Mouse (Mus musculus) urinary bladder, adult 2 months (tissue): ENCODE results near the gene Ttc17. TPM values are rescaled to one million over a fixed set of nuclear protein-coding genes. Genes with fewer than 3 reads are reported as not detected.
A peak's percentile ranks its signal among the peaks of the same experiment; 100 is the strongest.
"Not testable (repeated sequence)": the region's sequence is repeated elsewhere in the genome, so short reads cannot be mapped to it uniquely, and the experiment has no call there.

Experiments used
- DNase-seq: peaks from one replicate; pipeline ENCODE4 v3.0.0; 2022; ENCODE audit warnings: low spot score
- polyA plus RNA-seq: library from polyadenylated mRNA; depleted of rRNA; stranded (reverse); fragments of >200 nt; gene quantifications from 2 replicates; pipeline ENCODE4 v1.2.3, GENCODE M21; 2012; rRNA removed

Gene Ttc17
- 17.8 and 20.3 TPM in 2 replicates for polyA plus RNA-seq

- DNase-seq = peak; percentile 81
Measured at GRCm38 (mm10) chr2:94406083-94406957, at the start of gene Ttc17. Gene Ttc17, minus strand, starts transcription at chr2:94406689.

- DNase-seq = no peak
Measured at GRCm38 (mm10) chr2:94449643-94450042, 43.2 kb upstream of the Ttc17 start.

- no peak for DNase-seq
Measured at GRCm38 (mm10) chr2:94436952-94437351, 30.5 kb upstream of the Ttc17 start.

GRCm38 (mm10) chr2:94435481-94435880, 29.0 kb upstream of the Ttc17 start:
- DNase-seq = no peak

GRCm38 (mm10) chr2:94434833-94435232, 28.3 kb upstream of the Ttc17 start:
- no peak for DNase-seq

- DNase-seq = no peak
Measured at GRCm38 (mm10) chr2:94432214-94432613, 25.7 kb upstream of the Ttc17 start.

GRCm38 (mm10) chr2:94428456-94428855, 22.0 kb upstream of the Ttc17 start:
- no peak for DNase-seq

- DNase-seq = no peak
Measured at GRCm38 (mm10) chr2:94407441-94407840, 952 bp upstream of the Ttc17 start.

GRCm38 (mm10) chr2:94407021-94407420, 532 bp upstream of the Ttc17 start:
- DNase-seq = no peak

GRCm38 (mm10) chr2:94405397-94406082, 949 bp downstream of the Ttc17 start:
- no peak for DNase-seq

- no peak for DNase-seq
Measured at GRCm38 (mm10) chr2:94404512-94405240, 1.8 kb downstream of the Ttc17 start.

- DNase-seq = no peak
Measured at GRCm38 (mm10) chr2:94402561-94402960, 3.9 kb downstream of the Ttc17 start.

GRCm38 (mm10) chr2:94402096-94402495, 4.4 kb downstream of the Ttc17 start:
- no peak for DNase-seq

GRCm38 (mm10) chr2:94401006-94401405, 5.5 kb downstream of the Ttc17 start:
- DNase-seq = no peak

GRCm38 (mm10) chr2:94398138-94398970, 8.1 kb downstream of the Ttc17 start:
- no peak for DNase-seq

- no peak for DNase-seq
Measured at GRCm38 (mm10) chr2:94397453-94397852, 9.0 kb downstream of the Ttc17 start.

- no peak for DNase-seq
Measured at GRCm38 (mm10) chr2:94396325-94396724, 10.2 kb downstream of the Ttc17 start.

- DNase-seq = not testable (repeated sequence)
Measured at GRCm38 (mm10) chr2:94391127-94391526, 15.4 kb downstream of the Ttc17 start.

- DNase-seq = no peak
Measured at GRCm38 (mm10) chr2:94389000-94389399, 17.5 kb downstream of the Ttc17 start.

GRCm38 (mm10) chr2:94387846-94388245, 18.6 kb downstream of the Ttc17 start:
- no peak for DNase-seq

- DNase-seq = not testable (repeated sequence)
Measured at GRCm38 (mm10) chr2:94384483-94384882, 22.0 kb downstream of the Ttc17 start.
